8 mouse cellular contexts compared by ENCODE assay signal in the genomic region with DNA sequence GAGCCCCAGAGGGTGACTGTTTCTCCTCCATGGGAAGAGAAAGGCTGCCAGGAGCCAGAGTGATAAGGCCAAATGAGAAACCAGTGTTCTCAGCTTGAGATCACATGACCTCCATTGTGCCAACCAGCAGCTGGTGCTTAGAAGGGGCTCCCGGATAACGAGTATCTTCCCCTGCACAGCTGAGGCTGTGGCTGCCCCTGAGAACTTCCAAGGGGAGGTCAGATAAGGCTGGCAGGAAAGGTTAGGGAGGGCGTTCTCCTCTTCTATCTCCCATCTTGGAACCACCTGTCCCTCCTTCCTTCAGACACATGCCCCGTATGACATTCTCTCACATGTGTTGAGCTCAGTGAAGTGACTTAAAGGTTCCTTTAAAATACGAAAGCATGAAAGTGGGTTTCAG. TPM values are rescaled to one million over a fixed set of nuclear protein-coding genes. Genes with fewer than 3 reads are reported as not detected.
DNase-seq lines count a peak whose midpoint lies in the region; ATAC-seq and TF ChIP-seq lines count a peak whose summit lies in the region.

No protein-coding gene starts in this region.

- no peak overlapping the region for H3K9ac ChIP-seq in heart, embryonic 11.5 days (ENCODE audit: low read depth, low read length)
- H3K9ac ChIP-seq in hindbrain, embryonic 11.5 days (ENCODE audit: low read depth, low read length), result no peak overlapping the region; the same call in 1 of the 2 replicates
- H3K9ac ChIP-seq in kidney, embryonic 15.5 days, result no peak overlapping the region

- no peak overlapping the region for H3ac ChIP-seq in myocyte (ENCODE audit: control insufficient read depth, insufficient read length)

- no peak for DNase-seq in heart, adult 9 months (ENCODE audit: low spot score in 2 of 2)
- peak; percentile 79 for DNase-seq in c-Kit-positive CD71-positive TER-119-positive erythroid progenitor cells, embryonic 14.5 days (ENCODE audit: low spot score)
- no peak for DNase-seq in hindbrain, embryonic 11.5 days (ENCODE audit: low spot score)
- no peak for DNase-seq in frontal cortex, postnatal 14 days (ENCODE audit: low spot score in 2 of 2)
- DNase-seq in frontal cortex, adult 2 months (ENCODE audit: extremely low spot score in 1 of 2, low spot score in 1 of 2), result no peak

- no peak overlapping the region for H3K27ac ChIP-seq in heart, embryonic 11.5 days (ENCODE audit: low read depth, low read length)
- peak overlapping the region; percentile 54; the same call in 1 of the 2 replicates for H3K27ac ChIP-seq in hindbrain, embryonic 11.5 days (ENCODE audit: low read depth, low read length)
- H3K27ac ChIP-seq in kidney, embryonic 15.5 days, result no peak overlapping the region

- H3K4me1 ChIP-seq in heart, embryonic 11.5 days (ENCODE audit: control insufficient read depth, insufficient read depth, low read length), result peaks cover 11% of the 10 kb centered on the region
- no peaks in the 10 kb centered on the region; the same call in 1 of the 2 replicates for H3K4me1 ChIP-seq in hindbrain, embryonic 11.5 days (replicated peaks; ENCODE audit: control insufficient read depth, insufficient read depth, low read length)
- H3K4me1 ChIP-seq in kidney, embryonic 15.5 days, result peaks cover 9% of the 10 kb centered on the region; the same call in 1 of the 2 replicates

- H3K4me3 ChIP-seq in heart, embryonic 11.5 days (ENCODE audit: low read depth, low read length), result no peak overlapping the region
- H3K4me3 ChIP-seq in hindbrain, embryonic 11.5 days (ENCODE audit: low read depth, low read length), result no peak overlapping the region
- no peak overlapping the region for H3K4me3 ChIP-seq in myocyte
- H3K4me3 ChIP-seq in kidney, embryonic 15.5 days (replicated peaks), result no peak overlapping the region

- no peaks in the 10 kb centered on the region for H3K36me3 ChIP-seq in heart, embryonic 11.5 days (ENCODE audit: control insufficient read depth, insufficient read depth, low read length)
- H3K36me3 ChIP-seq in hindbrain, embryonic 11.5 days (ENCODE audit: control insufficient read depth, insufficient read depth, low read length), result no peaks in the 10 kb centered on the region
- H3K36me3 ChIP-seq in myocyte (ENCODE audit: control insufficient read depth, insufficient read depth), result no peaks in the 10 kb centered on the region
- no peaks in the 10 kb centered on the region for H3K36me3 ChIP-seq in kidney, embryonic 15.5 days

- WGBS in heart, embryonic 11.5 days (ENCODE audit: insufficient replicate concordance), result 17% methylated on average over 5 of the region's 5 CpGs
- WGBS in hindbrain, embryonic 11.5 days, result 57% methylated on average over 5 of the region's 5 CpGs
- WGBS in kidney, embryonic 15.5 days, result 55% methylated on average over 5 of the region's 5 CpGs

- ATAC-seq in heart, embryonic 11.5 days (replicated peaks; ENCODE audit: insufficient number of reproducible peaks, low FRiP score, low TSS enrichment), result peak; percentile 63; the same call in 1 of the 2 replicates
- no peak for ATAC-seq in hindbrain, embryonic 11.5 days (ENCODE audit: low FRiP score)
- no peak for ATAC-seq in kidney, embryonic 15.5 days (replicated peaks; ENCODE audit: low FRiP score)

- H3K4me2 ChIP-seq in heart, embryonic 11.5 days, result peak overlapping the region; percentile 31
- no peak overlapping the region for H3K4me2 ChIP-seq in hindbrain, embryonic 11.5 days (replicated peaks; ENCODE audit: low read depth, low read length)
- no peak overlapping the region for H3K4me2 ChIP-seq in myocyte (ENCODE audit: low read depth)
- no peak overlapping the region for H3K4me2 ChIP-seq in kidney, embryonic 15.5 days

- TF ChIP-seq POLR2A in myocyte (IDR thresholded peaks at IDR 0.05; ENCODE audit: insufficient read length, low read depth), result no peak

- no peaks in the 10 kb centered on the region for H3K79me2 ChIP-seq in myocyte (ENCODE audit: control insufficient read depth, insufficient read depth)

- no peaks in the 10 kb centered on the region for H3K9me3 ChIP-seq in heart, embryonic 11.5 days (replicated peaks; ENCODE audit: control insufficient read depth, low read length)
- H3K9me3 ChIP-seq in hindbrain, embryonic 11.5 days (ENCODE audit: control insufficient read depth, low read length), result no peaks in the 10 kb centered on the region; the same call in 1 of the 2 replicates
- H3K9me3 ChIP-seq in kidney, embryonic 15.5 days (replicated peaks), result peaks cover 4% of the 10 kb centered on the region

- no peaks in the 10 kb centered on the region for H3K27me3 ChIP-seq in heart, embryonic 11.5 days (ENCODE audit: control insufficient read depth, insufficient read depth, low read length)
- no peaks in the 10 kb centered on the region for H3K27me3 ChIP-seq in hindbrain, embryonic 11.5 days (ENCODE audit: control insufficient read depth, insufficient read depth, low read length)
- H3K27me3 ChIP-seq in myocyte (ENCODE audit: control insufficient read depth, insufficient read depth, insufficient read length), result no peaks in the 10 kb centered on the region
- no peaks in the 10 kb centered on the region for H3K27me3 ChIP-seq in kidney, embryonic 15.5 days

TF ChIP-seq in myocyte, 11 proteins besides CTCF, POLR2A, EP300 and RAD21:
- peak; percentile 26 for TF ChIP-seq USF1 (IDR thresholded peaks at IDR 0.05; ENCODE audit: low read depth)
- no peak for TF ChIP-seq POLR2AphosphoS2 (IDR thresholded peaks at IDR 0.05; ENCODE audit: insufficient read length, low read depth)
- TF ChIP-seq E2F4 (IDR thresholded peaks at IDR 0.05; ENCODE audit: insufficient read depth), result no peak

RNA-seq across cellular contexts. Expression of gene Abcg1, which starts 23.3 kb away (rescaled TPM):
- 4.6 and 6.4 TPM in 2 replicates for polyA plus RNA-seq in heart, embryonic 11.5 days (2014; fragmentation: Nextera tagmentation; extraction: Ambion mirVana)
- 9.7 and 10.5 TPM in 2 replicates for polyA plus RNA-seq in hindbrain, embryonic 11.5 days (2014; fragmentation: Nextera tagmentation; extraction: Ambion mirVana)
- 0.94 TPM for polyA plus RNA-seq in myocyte (2012; fragmentation: generic; extraction: Trizol)
- 7.1 and 7.5 TPM in 2 replicates for polyA plus RNA-seq in kidney, embryonic 15.5 days (2015; fragmentation: Nextera tagmentation; extraction: Ambion mirVana)
- 29.5 and 29.6 TPM in 2 replicates for polyA plus RNA-seq in frontal cortex, adult 2 months (2012; rRNA removed)
